Mouse (Mus musculus) ES-E14 (cell line): ENCODE results near the gene Lrrc23.

Experiments
- HCFC1 ChIP-seq: IDR thresholded peaks from 2 replicates; pipeline ENCODE4 v1.6.1; 2012; ENCODE audit warnings: low read length, inconsistent platforms, borderline replicate concordance; ENCODE audit not compliant: insufficient read depth
- MAFK ChIP-seq: IDR thresholded peaks from 2 replicates; pipeline ENCODE4 v1.6.1; 2014; ENCODE audit warnings: mild to moderate bottlenecking, low read depth, low read length, inconsistent platforms; ENCODE audit not compliant: insufficient read depth
- ZC3H11A ChIP-seq: IDR thresholded peaks from 2 replicates; pipeline ENCODE4 v1.6.1; 2012; ENCODE audit warnings: low read depth, mild to moderate bottlenecking, inconsistent platforms, low read length, borderline replicate concordance

DNA sequence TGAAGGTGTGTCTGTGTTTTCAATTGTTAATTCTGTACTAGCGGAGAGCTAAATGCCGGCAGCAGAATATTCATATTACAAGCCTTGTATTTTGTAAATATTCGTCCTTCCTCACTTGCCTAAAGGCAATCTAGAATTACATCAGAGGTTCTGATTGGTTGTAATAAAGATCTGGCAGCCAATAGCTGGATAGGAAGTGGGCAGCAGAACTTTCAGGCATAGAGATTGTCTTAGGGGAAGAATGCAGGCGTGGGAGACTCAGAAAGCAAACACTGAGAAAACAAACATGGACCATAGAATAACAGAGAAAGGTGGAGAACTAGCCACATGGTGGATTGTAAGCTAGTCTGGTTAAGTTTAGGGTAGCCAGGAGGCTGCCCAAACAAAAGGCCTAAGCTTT is 10.6 kb upstream of the Lrrc23 start:
- TF ChIP-seq HCFC1 (no peak), ZC3H11A (no peak), MAFK (no peak)
